Mouse (Mus musculus) adrenal gland, adult 8-10 months (tissue): ENCODE data around the gene Greb1. TPM values are rescaled to one million over a fixed set of nuclear protein-coding genes. Genes with fewer than 3 reads are reported as not detected.
"Not testable (repeated sequence)": the region's sequence is repeated elsewhere in the genome, so short reads cannot be mapped to it uniquely, and the experiment has no call there.

Experiments used
- DNase-seq: peaks from one replicate; pipeline ENCODE4 v3.0.0; 2022
- total RNA-seq, 4 experiments: library from RNA; stranded (reverse); gene quantifications; 2 replicates each; pipeline ENCODE4 v1.2.4; 2022

The Greb1 gene
- total RNA-seq, 4 experiments from 2014 or later: 48.1 to 255 (median 118) TPM

- no peak for DNase-seq
These were observed 40.4 kb downstream of the Greb1 start for GRCm38 (mm10) chr12:16760246-16760645.

GRCm38 (mm10) chr12:16754311-16754710 is 46.4 kb downstream of the Greb1 start:
- DNase-seq: no peak

GRCm38 (mm10) chr12:16753555-16753954 is 47.1 kb downstream of the Greb1 start:
- DNase-seq: no peak

GRCm38 (mm10) chr12:16753110-16753509 is 47.6 kb downstream of the Greb1 start:
- DNase-seq: no peak

- DNase-seq: no peak
These were observed 48.3 kb downstream of the Greb1 start for GRCm38 (mm10) chr12:16752236-16752840.

- DNase-seq: no peak
These were observed 49.1 kb downstream of the Greb1 start for GRCm38 (mm10) chr12:16751609-16752008.

GRCm38 (mm10) chr12:16740059-16740458 is 60.6 kb downstream of the Greb1 start:
- DNase-seq: no peak

GRCm38 (mm10) chr12:16737266-16737665 is 63.4 kb downstream of the Greb1 start:
- DNase-seq: no peak

GRCm38 (mm10) chr12:16734698-16735097 is 66.0 kb downstream of the Greb1 start:
- no peak for DNase-seq

- peak; percentile 79 for DNase-seq
These were observed 66.7 kb downstream of the Greb1 start for GRCm38 (mm10) chr12:16734009-16734408.

GRCm38 (mm10) chr12:16731121-16731741 is 69.5 kb downstream of the Greb1 start:
- no peak for DNase-seq

- DNase-seq: peak; percentile 87
These were observed 70.5 kb downstream of the Greb1 start for GRCm38 (mm10) chr12:16730196-16730595.

GRCm38 (mm10) chr12:16728221-16728620 is 72.5 kb downstream of the Greb1 start:
- no peak for DNase-seq

- no peak for DNase-seq
These were observed 74.5 kb downstream of the Greb1 start for GRCm38 (mm10) chr12:16726229-16726628.

GRCm38 (mm10) chr12:16723601-16724000 is 77.1 kb downstream of the Greb1 start:
- no peak for DNase-seq

- DNase-seq: peak; percentile 60
These were observed 81.9 kb downstream of the Greb1 start for GRCm38 (mm10) chr12:16718660-16719315.

- DNase-seq: no peak
These were observed 83.0 kb downstream of the Greb1 start for GRCm38 (mm10) chr12:16717653-16718052.

- no peak for DNase-seq
These were observed 86.1 kb downstream of the Greb1 start for GRCm38 (mm10) chr12:16714616-16715015.

GRCm38 (mm10) chr12:16698691-16699090 is 102.0 kb downstream of the Greb1 start:
- no peak for DNase-seq

GRCm38 (mm10) chr12:16696146-16696545 is 104.5 kb downstream of the Greb1 start:
- no peak for DNase-seq

GRCm38 (mm10) chr12:16695252-16695651 is 105.4 kb downstream of the Greb1 start:
- DNase-seq: not testable (repeated sequence)

- no peak for DNase-seq
These were observed 105.9 kb downstream of the Greb1 start for GRCm38 (mm10) chr12:16694783-16695182.

- no peak for DNase-seq
These were observed 110.1 kb downstream of the Greb1 start for GRCm38 (mm10) chr12:16690631-16691030.

GRCm38 (mm10) chr12:16672246-16672645 is 128.4 kb downstream of the Greb1 start:
- DNase-seq: no peak
